Mouse (Mus musculus) adrenal gland, adult 2 months (tissue): ENCODE data around the gene Apaf1. TPM values are rescaled to one million over a fixed set of nuclear protein-coding genes. Genes with fewer than 3 reads are reported as not detected.

Experiments used
- DNase-seq: peaks from one replicate; pipeline ENCODE4 v3.0.0; 2021
- polyA plus RNA-seq: library from polyadenylated mRNA; depleted of rRNA; stranded (reverse); fragments of >200 nt; gene quantifications from 2 replicates; pipeline ENCODE4 v1.2.3, GENCODE M21; 2012
- total RNA-seq, 2 experiments: library from RNA; stranded (reverse); gene quantifications; 2 replicates each; pipeline ENCODE4 v1.2.3; 2021

Gene Apaf1
- total and polyA plus RNA-seq, 3 experiments, result 2.9 to 8.3 (median 3.5) TPM

DNA sequence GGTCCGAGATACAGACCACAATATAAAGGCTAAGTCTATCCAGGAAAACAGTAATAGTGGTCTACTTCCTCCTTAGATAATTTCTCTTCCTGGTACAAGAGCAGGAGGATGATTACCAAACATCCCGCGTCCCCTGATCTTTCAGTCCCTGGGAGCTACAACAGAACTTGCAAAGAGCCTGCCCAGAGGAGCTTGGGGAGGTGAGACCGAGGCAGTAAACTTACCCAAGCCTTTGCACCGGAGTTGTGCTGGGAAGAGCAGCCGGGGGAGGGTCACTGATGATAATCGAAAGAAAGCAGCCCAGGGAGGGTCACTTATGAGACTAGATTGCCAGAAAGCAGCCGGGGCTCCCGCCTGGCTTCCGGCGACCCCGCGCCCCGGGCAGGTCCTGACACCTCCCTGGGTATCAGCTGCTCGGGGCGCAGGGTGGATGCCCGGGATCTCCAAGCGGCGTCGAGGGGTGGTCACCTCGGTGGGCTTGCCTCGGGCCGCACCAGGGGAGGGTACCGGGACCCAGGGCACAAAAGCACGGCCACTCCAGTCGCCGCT is 537 bp downstream of the Apaf1 start:
- no peak for DNase-seq

DNA sequence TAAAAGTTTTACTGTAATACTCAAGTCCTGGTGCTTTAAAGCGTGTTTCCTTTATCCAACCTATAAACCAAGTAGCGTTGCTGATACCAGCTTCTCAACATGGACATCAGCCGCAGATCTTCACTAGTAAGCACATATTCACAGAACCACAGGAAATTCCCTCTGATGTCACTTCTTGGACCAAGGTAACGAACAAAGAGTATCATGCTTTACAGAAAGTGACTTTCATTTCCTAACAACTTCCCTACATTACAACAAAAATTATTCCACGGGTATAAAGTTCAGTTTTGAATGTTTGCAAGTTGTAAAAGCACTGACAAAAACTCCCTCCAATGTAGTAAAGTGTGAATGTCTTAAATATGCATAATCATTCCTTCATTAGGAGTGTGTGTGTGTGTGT is 2.0 kb downstream of the Apaf1 start:
- DNase-seq, result no peak

DNA sequence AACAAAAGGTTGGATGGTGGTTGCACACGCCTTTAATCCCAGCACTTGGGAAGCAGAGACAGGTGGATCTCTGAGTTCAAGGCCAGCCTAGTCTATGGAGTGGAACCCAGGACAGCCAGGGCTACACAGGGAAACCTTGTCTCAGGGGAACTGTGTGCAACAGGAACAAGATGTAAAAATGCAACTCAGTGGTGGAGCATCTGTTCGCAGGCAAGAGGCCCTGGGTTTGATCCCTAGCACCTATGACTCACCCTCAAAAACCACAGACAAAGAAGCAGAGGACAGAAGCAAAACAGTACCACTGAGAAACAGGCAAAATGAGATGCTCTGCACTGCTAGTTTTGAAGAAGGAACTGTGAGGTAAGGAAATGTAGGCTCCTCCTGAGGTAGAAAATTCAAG is 5.9 kb downstream of the Apaf1 start:
- DNase-seq, result no peak

DNA sequence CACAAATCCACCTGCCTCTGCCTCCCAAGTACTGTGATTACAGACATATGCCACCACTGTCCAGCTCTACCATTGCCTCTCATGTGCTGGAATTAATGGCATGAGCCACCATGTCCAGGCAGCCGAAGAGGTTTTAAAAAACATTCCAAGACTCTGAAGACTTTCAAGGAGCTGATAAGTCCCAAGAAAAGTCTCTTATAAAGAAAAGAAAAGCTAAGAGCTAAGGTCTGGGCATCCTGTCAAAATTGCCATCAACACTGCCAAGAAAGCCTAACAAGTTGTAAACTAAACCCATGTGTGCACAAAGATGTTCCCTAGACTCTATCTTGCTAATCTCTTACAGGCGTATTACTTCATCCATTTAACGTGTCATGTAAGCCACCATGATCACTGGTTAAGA is 9.2 kb downstream of the Apaf1 start:
- DNase-seq, result no peak

DNA sequence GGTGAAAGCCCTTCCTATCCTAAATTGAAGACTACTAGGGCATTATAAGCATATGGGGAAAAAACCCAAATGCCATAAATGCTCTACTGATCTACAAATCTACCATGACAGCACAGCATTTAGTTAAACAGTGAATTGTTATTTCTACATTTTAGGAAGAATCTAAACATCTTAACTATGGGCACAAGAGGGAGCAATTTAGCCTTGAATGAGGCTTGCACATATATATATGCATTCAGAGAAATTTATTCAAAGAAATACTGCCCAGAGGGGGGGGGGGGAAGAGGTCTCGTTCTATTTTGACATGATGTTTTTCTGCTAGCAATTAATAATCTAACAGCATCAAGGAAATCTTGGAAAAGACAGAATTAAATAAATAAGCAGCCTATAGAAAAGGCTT is 10.8 kb downstream of the Apaf1 start:
- no peak for DNase-seq

DNA sequence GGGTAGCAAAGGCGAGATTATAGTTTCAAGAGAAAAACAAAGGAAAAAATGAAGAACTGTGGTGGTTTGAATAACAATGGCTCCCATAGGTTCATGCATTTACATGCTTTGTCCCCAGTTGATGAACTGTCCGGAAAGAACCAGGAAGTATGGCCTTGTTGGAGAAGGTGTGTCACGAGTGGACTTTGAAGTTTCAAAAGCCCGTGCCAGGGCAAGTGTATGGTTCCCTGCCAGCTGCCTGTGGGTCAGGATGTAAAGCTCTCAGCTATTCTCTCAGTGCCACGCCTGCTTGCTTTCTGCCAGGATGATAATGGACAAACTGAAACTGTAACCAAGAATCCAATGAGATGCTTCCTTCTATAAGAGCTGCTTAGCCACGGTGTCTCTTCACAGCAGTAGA is 20.2 kb downstream of the Apaf1 start:
- DNase-seq, result no peak

DNA sequence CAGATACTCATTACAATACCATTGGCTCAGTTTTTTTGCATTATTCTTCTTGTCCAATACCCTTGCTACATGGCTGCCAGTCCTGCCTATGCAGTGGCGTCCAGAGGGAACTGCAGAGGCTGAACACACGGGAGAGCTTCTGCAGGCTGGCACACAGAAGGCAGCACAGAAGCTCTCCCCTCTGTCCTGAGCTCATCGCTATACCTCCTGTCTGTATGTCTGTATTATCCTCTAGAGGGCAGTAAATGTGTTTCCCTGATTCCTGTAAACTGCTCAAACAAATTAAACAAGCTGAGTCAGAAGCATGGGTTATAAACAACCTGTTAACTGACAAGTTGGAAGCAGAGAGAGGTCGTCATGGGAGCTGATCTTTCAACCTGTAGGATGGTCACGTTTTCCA is 21.8 kb downstream of the Apaf1 start:
- no peak for DNase-seq

DNA sequence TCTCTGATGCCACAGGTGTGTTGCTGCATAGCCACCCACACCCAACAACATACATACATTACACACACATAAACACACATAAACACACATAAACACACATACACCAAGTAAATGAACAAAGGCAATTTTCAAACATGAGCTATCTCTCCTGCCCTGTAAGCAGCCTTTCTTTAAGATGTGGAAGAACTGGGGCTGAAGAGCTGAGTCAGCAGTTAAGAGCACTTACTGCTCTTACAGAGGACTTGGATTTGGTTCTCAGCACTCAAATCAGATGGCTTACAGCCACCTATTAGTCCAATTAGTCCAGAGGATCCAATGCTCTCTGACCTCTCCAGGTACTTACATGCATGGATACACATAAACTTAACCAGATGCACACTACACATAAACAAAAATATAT is 29.8 kb downstream of the Apaf1 start:
- no peak for DNase-seq

DNA sequence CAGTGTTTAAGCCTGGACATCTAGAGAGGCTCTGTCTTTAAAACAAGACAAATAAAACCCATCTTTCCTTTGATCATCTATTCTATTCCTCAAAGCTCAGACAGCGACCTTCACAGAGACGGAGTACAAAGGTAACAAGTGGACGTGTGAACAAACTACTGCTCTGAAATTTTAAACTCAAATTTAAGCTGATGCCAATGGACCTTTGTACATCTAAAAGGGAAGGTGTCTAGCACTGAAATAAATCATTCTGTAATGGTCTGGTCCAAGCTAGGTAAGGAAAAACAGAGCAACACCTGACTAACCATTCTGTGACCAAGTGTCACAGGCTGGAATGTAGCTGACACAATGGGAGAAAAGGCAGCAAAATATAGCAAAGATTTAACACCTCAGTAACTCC is 31.4 kb downstream of the Apaf1 start:
- no peak for DNase-seq

DNA sequence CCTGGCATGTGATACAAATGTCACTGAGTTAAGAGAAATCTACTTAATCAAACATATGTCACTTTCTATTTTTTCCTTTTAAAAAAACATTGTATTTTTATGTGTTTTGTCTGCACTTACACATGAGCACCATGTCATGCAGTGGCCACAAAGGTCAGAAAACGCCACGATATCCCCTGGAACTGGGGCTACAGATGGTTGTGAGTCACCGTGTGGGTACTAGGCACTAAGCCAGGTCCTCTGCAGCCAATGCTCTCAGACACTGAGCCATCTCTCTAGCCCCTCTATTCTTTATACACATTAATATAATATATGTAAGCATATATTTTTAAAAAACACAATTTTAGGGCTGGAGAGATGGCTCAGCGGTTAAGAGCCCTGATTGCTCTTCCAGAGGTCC is 32.9 kb downstream of the Apaf1 start:
- peak; percentile 46 for DNase-seq

DNA sequence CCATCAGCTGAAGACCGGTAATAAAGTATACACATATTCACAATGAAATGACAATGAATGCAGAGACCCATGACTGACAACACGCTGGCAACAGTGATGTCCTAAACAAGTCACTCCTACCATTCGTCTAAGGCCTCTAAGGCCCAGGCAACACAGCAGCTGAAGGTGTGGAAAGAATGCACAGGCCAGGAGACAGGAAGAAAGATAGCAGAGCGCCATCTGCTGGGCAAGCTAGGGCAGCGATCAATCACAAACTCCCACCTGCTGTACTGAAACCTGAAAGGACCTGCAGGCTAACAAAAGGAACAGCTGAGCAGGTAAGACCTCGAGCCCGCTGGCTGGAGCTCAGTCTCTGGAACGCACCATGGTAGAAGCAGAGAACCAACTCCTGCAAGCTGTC is 48.6 kb downstream of the Apaf1 start:
- peak; percentile 43 for DNase-seq

DNA sequence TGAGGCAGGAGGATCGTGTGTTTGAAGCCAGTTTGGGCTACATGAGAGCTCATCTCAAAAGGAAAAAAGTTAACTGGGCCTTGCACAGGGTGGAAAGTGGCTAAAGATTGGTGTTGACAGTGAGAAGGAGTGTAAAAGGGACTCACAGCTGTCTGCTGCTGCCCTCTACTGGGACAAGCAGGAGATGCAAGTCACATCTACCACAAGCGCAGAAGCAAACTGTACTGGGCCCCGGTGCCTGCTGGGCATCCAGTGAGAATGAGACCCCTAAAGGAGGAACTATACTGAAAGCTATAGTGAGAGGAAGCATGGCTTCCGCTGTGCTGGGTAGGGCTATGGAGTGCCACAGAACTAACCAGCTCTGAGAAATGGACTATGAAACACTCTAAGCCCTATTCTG is 50.2 kb downstream of the Apaf1 start:
- peak; percentile 66 for DNase-seq

DNA sequence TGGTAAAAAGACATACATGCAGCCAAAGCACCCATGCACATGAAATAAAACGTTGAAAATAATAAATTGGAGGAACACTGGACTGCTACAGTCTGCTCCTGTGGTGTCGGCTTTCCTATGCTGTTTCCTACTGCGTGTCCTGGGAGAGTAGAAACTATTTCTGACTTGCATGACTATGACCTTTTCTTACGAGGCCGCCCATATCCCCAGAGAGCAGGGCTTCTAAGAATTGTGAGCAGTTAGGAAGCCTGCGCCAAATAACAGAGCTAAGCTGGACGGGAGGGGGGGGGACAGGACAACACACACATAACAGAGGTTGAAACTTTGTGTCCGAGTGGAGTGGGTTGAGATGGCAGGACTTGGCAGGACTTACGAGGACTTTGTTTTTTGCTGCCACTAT is 51.4 kb downstream of the Apaf1 start:
- peak; percentile 16 for DNase-seq

DNA sequence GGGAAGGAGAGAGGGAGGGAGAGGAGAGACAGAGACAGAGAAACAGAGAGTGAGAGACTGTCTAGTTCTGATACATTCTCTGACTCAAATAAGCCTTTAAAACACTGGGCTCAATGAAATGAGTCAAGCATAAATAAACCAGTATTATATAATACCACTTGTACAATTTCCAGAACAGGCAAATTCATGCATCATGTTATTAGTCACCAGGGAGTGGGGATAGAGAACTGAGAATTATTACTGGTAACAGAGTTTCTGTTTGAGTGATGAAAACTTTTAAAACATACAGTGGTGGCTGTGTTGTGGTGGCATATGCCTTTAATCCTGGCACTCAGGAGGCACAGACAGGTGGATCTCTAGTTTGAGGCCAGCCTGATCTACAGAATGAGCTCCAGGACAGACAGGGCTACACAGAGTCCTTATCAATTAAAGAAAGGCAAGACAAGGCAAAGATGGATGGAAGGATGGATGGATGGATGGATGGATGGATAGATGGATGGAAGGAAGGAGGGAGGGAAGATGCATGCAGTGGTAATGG is 53.5 kb downstream of the Apaf1 start:
- no peak for DNase-seq

DNA sequence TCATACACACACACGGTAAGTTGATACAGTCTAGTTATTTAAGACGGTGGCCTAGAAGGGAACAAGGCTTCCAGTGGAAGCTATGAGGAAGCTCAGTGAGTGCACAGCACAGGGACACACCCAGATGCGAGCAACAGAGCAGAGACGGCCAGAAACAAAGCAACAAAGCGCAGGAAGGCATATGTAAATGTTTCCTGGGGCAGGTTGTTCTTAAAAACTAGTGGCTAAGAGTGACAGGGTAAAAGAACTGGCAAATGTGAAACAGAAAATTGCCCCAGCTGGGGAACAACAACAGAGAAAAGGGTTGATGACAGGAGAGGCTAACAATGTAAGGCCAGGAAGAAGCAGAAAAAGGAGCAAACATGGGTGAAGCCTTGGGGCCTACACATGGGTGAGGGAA is 54.6 kb downstream of the Apaf1 start:
- DNase-seq, result no peak

DNA sequence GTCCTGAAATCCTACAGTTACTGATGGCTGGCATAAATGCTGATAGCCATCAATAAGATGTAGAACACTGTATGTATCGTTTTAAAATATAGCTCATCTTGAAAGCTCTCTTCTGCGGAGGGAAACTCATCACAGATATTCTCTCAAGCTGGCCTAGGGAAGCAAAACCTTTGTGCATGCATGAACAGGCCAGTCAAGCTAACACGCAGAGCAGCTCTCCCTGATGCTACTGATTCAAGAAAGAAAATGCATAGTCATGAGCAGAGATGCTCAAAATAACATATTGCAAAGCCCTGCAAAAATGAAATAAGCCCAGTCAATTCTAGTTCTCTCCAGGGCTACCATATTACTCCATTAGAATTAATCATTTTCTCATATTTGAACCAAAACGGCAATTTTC is 55.1 kb downstream of the Apaf1 start:
- DNase-seq, result no peak

DNA sequence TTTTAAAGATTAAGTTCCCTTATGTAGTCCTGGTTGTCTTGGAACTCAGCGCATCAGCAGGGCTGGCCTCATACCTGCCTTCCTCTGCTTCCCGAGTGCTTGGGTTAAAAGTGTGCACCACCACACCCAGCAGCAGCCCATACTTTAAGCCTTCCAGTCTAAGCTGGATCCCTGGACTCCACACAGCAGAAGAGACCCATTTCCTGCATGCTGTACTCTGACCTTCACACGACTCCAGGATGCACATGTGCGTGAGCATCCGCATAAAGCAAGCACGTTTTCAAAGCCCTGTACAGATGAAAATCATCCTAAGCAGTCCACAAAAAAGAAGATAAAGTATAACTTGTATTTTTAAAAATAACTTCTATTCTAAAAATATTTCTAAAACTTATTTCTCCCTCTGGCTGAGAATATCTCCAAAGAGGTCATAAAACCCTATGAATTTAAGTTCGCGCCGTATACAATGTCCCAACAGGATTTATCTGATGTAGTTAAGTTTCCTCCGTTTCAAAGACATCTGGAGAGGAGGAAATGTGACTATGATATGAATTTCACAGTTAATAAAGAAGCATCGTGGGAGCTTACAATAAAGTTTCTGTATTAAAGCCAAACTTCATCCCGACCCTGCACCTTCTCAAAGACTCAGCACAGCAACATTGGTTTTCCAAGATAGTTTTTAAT is 76.6 kb downstream of the Apaf1 start:
- no peak for DNase-seq

DNA sequence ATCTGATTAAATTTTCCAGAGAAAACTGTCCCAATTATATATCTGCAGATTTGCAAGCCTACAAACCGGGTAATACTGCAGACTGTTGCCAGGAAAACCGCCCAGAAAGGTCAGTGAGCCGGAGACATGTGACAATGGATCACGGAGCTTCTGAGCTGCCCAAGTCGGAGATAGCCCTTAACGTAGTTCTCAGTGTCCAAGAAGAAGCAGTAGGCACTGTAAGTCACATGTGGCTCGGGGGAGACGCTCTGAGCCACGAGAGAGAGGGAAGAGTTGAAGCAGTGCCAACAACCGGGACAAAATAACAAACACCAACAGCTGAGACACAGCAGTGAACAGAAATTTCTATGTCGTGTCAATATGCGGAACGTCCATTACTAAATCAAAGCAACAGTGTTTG is 81.1 kb downstream of the Apaf1 start:
- DNase-seq, result peak; percentile 2

DNA sequence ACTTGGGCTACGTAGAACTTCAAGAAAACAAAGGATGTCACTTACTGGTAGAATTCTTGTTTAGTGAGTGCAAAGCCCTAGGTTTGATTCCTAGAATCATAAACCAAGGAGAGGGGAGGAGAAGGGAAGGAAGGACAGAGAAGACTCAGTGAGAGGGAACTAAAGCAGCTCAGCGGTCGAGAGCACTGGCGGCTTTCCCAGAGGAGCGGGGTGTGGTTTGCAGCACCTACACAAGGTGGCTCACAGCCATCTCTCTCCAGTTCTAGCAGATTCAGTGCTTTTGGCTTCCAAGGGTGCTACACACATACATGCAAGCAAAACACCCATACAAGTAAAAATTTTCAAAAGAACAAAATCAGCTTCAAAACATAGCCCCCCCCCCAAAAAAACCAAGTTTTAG is 82.7 kb downstream of the Apaf1 start:
- DNase-seq, result no peak

DNA sequence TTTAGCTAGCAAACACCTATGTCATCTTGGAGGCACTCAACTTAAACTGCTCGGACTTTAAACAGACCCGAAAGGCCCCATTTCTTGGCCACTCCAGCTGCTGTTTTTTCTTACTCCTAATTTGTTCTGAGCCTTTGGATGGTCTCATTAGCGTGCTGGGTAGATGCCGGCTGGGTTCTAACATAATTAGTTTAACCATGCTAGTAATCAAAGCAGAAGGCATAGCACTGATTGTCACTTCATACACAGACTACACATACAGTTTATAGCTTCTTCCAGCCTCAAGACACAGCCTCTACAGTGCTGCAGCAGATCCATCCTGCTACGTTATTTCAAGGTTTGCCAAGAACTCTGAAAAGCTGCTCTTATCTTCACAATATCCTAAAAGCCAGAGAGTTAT is 88.7 kb downstream of the Apaf1 start:
- DNase-seq, result no peak

DNA sequence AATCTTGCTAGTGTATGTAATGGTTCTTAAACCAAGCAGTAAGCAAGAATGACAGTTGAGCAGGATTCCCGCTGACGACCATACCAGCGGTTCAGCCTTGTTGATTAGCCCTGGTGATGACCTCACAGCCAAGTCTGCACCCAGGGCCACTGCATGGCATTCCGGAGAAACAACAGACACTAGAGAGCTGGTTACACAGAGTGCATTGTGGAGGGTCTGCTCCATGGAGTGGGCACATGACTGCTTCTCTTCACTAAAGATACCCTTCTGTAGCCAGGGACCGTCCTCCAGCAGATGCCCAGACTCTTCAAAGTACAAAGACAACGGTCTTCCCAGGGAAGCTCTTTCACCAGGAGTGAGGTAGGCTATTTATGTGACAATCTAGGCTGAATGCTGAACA is 90.3 kb downstream of the Apaf1 start:
- no peak for DNase-seq

DNA sequence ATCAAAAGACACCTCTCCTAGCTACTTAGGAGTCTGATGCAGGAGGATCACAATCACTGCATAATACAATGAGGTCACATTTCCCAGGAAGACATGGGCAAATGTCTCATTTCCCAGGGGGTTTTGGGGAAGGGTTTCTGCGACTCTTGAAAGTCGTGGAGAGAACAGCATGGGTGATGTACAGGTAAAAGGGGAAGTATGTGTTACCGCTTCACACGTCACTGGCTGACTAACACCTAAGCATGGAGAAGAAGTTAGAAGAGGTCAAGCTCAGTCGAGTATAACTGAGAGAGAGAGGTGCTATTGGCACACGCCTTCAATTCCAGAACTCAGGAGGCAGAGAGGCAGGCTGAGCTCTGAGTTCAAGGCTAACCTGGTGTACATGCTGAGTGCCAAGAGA is 92.2 kb downstream of the Apaf1 start:
- no peak for DNase-seq

DNA sequence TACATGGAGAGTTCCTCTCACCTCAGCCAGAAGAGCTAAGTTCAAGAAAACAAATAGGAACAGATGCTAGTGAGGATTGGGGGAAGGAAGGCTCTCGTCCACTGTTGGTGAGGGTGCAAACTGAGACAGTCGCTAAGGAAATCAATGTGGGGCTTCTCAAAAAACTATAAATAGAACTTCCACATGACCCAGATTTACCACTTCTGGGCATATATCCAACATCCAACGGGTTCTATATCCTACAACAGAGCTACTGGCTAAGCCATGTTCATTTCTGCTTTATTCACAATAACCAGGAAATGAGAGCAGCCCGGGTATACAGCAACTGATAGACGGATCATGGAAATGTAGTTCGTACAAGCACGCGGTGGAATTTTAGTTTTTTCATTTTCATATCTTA is 99.5 kb downstream of the Apaf1 start:
- no peak for DNase-seq

DNA sequence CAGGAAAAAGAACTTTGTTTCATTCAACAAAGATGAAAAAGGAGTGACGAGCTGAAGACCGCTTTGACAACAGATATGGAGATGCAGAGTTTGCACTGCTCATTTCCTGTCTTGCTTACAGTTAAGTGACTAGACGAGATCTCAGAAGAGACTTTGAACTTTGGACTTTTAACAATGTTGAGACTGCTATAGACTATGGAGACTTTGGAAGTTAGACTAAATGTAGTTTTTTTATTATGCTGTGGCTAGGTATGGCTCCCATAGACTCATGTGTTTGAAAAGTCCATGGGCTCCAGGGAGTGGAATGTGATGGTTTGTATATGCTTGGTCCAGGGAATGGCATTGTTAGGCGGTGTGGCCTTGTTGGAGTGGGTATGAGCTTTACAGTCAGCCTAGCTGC is 100.8 kb downstream of the Apaf1 start:
- no peak for DNase-seq
